Mouse (Mus musculus) liver, embryonic 14.5 days (tissue): ENCODE measurements at regions not wholly inside any gene's neighbourhood (a gene's known extent, or its start where the extent isn't known, plus 50 kb on each side); places are given as distances from the start of the nearest gene placed in this dataset.

Experiments
- CTCF ChIP-seq: IDR thresholded peaks from 2 replicates; pipeline ENCODE4 v1.5.1; 2016; ENCODE audit warnings: antibody characterized with exemption, low read depth, control low read depth
- EP300 ChIP-seq: IDR thresholded peaks from 2 replicates; pipeline ENCODE4 v1.6.1; 2016; ENCODE audit warnings: antibody characterized with exemption, low read depth

GRCm38 (mm10) chr15:24433083-24433482, 980.5 kb downstream of the Basp1 start:
- no peak for TF ChIP-seq EP300
- TF ChIP-seq CTCF: no peak
